Mouse (Mus musculus): ENCODE results near the gene 4931414P19Rik.

DNA sequence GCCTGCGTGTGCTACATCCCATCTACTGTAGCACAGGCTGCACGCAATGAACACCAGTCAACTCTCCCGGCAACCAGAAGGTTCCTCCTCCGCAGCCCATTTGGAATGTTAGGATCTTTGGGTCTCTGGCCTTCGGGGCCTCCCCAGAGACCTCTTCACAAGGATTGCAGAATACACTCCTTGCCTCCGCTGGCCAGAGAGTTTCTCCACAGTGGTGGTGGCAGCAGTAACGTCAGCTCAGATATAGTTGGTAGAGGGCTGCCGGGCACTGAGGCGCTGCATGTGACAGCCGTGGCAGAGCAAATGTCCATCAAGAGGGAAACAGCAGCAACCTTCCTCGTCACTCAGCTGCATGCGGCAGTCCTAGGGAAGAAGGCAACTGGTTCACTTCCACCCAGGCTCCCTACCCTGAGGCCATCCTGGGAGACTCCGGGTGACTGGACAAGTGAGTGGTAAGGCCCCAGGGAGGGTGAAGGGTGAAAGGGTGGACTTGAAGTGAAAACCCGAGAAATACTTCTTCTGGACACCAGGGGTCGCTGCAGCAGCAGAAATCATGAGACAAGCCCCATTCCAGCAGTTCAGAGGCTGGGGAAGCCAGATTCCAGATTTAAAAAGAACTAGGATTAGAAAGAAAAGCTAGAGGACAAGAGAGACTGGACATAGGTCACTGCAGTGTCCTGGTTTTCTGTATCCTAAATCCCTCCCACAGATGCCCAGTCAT is 36.9 kb downstream of the 4931414P19Rik start:
- TF ChIP-seq CTCF (IDR thresholded peaks at IDR 0.05; ENCODE audit: low read depth, low read length), result peak; percentile 73
- 0 out of 2 replicates have a peak, but pooled peaks have one; percentile 12 for TF ChIP-seq EP300 (IDR thresholded peaks at IDR 0.05; ENCODE audit: insufficient read depth, low read depth, low read length)
- TF ChIP-seq POLR2A (IDR thresholded peaks at IDR 0.05; ENCODE audit: insufficient read depth, low read length), result no peak
